Mouse (Mus musculus) cortical plate, adult 2 months (tissue): ENCODE results near the gene 1700001O22Rik. TPM values are rescaled to one million over a fixed set of nuclear protein-coding genes. Genes with fewer than 3 reads are reported as not detected.

Source experiments
- H3K27ac ChIP-seq: fragments of 200-500 bp; 2 replicates; pipeline ENCODE4 v1.5.1; 2012; ENCODE audit warnings: low read length, control low read depth, inconsistent platforms; ENCODE audit not compliant: insufficient read depth
- H3K4me1 ChIP-seq: fragments of 200-500 bp; 2 replicates; pipeline ENCODE4 v1.6.1; 2011; ENCODE audit warnings: low read length; ENCODE audit not compliant: control insufficient read depth, insufficient read depth
- H3K4me3 ChIP-seq: fragments of 200-500 bp; 2 replicates; pipeline ENCODE4 v1.5.1; 2011; ENCODE audit warnings: mild to moderate bottlenecking, low read length, control low read depth; ENCODE audit not compliant: insufficient read depth
- CTCF ChIP-seq: fragments of 200-500 bp; IDR thresholded peaks from 2 replicates; pipeline ENCODE4 v1.5.1; 2011; ENCODE audit warnings: mild to moderate bottlenecking, control low read depth, low read length; ENCODE audit not compliant: insufficient read depth; ENCODE audit errors: extremely low read depth
- POLR2A ChIP-seq: fragments of 200-500 bp; IDR thresholded peaks from 2 replicates; pipeline ENCODE4 v1.6.1; 2011; ENCODE audit warnings: mild to moderate bottlenecking, low read length, control low read depth; ENCODE audit not compliant: insufficient read depth; ENCODE audit errors: extremely low read depth
- polyA plus RNA-seq: library from polyadenylated mRNA; depleted of rRNA; stranded (reverse); fragments of >200 nt; gene quantifications from 2 replicates; pipeline ENCODE4 v1.2.3, GENCODE M21; 2012

Gene 1700001O22Rik
- polyA plus RNA-seq, 1 experiment, result 13.5 TPM

DNA sequence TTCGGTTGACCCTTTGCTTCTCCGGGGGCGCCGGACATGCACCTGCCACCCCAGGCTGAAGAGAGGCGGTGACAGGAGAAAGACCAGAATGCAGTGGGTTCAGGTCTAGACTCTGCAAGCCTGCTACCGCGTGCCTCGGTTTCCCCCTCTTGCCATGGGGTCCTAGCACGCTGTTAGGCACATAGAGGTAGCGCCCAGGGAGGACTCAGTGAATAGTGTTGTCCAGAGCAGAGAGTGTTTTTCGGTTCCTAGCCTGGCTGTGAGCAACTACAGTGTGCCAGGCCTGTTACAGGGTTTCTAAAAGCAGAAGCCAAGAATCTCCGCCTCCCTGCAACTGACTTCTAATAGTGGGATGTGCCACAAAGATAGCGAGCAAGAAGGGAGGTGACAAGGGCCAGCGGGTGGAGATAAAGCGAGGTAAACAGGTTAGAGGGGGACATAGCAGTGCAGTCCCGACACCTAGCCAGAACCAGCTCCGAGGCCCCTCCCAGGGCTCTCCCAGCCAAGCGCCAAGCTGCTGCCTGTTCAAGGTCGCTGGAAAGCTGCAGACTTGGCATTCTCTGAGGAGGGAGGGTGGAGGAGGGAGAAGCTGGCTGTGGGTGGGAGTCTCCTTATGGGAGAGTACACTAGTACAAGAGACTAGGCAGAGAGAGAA is 31.5 kb downstream of the 1700001O22Rik start:
- peak overlapping the region; percentile 14 for H3K4me3 ChIP-seq
- peaks cover 7% of the 10 kb centered on the region for H3K4me1 ChIP-seq
- H3K27ac ChIP-seq, result peak overlapping the region; percentile 74
- TF ChIP-seq CTCF (no peak), POLR2A (peak; percentile 35)

DNA sequence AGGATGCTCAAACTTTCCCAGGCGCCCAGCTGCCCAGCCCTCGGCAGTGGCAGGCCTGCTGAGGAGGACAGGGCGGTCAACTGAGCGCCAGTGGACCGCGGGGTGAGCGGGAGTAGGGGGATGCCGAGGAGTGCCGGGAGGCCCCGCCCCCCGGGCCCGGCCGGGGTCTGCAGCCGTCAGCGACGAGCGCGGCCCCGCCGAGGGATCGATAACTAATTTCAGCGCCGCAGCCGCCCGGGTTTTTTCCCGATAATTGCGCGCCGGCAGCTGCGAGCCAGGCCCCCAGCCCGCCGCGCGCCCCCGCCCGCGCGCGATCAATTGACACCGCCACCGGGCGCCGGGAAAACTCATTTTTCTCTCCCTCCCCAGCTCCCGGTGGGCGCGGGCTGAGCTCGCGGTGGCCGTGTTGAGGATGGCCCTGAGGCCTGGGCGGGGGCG is 32.1 kb downstream of the 1700001O22Rik start:
- Histone ChIP-seq H3K4me3 (peak overlapping the region; percentile 14), H3K27ac (peak overlapping the region; percentile 74)
- TF ChIP-seq POLR2A (no peak), CTCF (no peak)

DNA sequence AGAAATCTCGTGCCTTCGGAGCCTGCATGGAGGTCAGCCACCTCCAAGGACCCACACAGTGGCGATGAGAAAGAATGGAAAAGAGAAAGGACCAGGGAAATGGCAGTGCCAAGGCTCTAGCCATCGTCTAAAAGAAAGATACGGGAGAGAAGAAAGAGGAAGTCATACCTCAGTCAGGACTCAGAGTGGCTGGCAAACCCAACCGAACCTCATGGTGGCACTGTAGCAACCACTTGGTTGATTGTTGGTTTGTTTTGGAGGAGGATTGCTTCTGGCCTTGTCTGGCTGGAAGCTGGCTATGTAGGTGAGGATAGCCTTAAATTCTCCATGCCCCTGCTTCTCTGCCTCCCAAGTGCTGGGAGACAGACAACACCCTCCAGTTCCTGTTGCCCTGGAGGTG is 34.3 kb downstream of the 1700001O22Rik start:
- peaks cover 7% of the 10 kb centered on the region for H3K4me1 ChIP-seq
- no peak for TF ChIP-seq POLR2A
- peak; percentile 34; the same call in 1 of the 2 replicates for TF ChIP-seq CTCF
- H3K4me3 ChIP-seq, result no peak overlapping the region
- no peak overlapping the region for H3K27ac ChIP-seq

More for the DNA sequence above, 32.1 kb downstream of the 1700001O22Rik start:
- H3K4me1 ChIP-seq, result peaks cover 7% of the 10 kb centered on the region

DNA sequence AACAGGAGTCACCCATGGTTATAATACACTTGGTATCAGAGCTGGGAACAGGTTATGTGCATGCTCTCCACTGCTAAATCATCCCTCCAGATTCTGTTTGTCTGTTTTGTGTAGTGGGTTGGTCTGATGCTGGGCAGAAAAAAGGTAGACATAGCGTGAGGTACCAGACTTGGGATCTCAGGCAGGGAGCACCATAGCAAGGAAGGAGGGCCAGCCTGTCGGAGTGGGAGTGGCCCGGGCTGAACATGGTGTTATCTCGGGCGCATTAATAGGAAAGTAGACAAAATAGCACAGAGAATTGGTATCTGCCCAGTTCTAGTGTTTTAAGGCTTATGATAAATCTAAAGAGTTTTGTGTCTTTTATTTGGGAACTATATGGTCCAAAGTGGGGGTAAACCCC is 34.9 kb downstream of the 1700001O22Rik start:
- H3K4me3 ChIP-seq, result no peak overlapping the region
- no peak overlapping the region for H3K27ac ChIP-seq
- TF ChIP-seq CTCF, result no peak
- no peak for TF ChIP-seq POLR2A
- peaks cover 7% of the 10 kb centered on the region for H3K4me1 ChIP-seq

DNA sequence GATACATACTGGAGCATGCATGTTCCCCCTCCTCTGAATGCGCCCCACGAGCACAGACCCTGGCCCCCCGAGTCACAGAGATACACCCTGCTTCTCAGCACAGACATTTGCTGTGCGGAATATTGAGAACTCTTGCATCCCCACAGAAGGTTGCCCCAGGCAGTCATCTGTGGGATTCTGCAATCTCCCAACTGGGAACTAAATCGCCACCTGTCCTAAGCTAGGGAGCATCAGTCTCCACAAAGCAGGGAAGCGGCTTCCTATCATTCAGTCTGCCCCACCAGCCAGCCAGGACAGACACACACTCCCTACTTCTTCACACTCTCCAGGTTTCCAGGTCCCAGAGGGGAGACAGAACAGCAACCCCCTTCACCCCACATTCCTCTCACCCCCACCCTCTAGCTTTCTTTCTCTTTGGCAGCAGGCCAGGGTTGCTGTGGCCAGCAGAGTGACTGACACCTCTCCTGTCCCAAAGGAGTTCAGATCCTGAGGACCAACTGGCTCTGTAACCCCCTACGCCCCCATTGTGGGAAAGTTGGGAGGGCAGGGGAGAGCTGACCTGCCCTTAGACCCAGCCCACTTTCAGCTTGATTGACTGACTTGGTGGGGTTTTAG is 35.7 kb downstream of the 1700001O22Rik start:
- Histone ChIP-seq H3K27ac (no peak overlapping the region), H3K4me1 (peaks cover 3% of the 10 kb centered on the region), H3K4me3 (no peak overlapping the region)
- TF ChIP-seq CTCF (no peak), POLR2A (no peak)

DNA sequence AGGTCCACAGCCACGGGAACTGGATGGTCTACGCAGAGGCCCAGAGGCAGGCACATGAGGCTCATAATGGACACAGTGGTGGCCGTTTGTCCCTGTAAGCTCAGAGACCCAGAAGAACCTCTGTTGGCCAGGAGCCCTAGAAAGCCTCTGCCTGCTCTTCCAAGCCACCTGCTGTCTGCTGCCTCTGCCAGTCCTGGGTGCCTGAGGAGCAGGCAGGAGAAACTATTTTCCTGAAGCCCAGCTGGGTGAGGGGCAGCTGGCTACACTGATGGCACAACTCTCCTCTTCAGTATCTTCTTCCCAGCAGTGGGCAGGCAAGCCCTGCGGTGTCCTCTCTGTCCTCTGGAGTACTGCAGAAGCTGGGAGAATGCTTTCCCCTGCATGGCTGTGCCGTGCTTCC is 37.0 kb downstream of the 1700001O22Rik start:
- Histone ChIP-seq H3K27ac (no peak overlapping the region), H3K4me1 (peaks cover 2% of the 10 kb centered on the region; the same call in 1 of the 2 replicates), H3K4me3 (no peak overlapping the region)
- TF ChIP-seq POLR2A (no peak), CTCF (no peak)

DNA sequence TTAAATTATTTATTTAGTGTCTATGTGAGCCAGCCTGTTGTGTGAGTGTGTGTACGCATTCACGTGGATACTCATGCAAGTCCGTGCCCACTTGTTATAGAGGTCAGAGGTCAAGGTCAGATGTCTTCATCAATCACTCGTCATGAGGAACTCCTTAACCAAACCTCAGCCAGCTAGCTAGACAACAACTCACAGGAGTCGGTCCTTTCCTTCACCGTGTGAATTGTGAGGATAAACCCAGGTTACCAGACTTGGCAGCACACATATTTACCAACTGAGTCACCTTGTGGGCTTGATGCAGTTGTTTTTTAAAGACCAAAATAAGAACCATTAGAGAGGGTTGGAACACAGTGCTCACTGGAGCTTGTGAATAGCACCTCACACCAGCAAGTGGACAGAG is 42.8 kb downstream of the 1700001O22Rik start:
- Histone ChIP-seq H3K4me3 (no peak overlapping the region), H3K27ac (no peak overlapping the region), H3K4me1 (0 out of 2 replicates have a peak, but pooled peaks cover 2% of the 10 kb centered on the region)
- TF ChIP-seq CTCF (no peak), POLR2A (no peak)

DNA sequence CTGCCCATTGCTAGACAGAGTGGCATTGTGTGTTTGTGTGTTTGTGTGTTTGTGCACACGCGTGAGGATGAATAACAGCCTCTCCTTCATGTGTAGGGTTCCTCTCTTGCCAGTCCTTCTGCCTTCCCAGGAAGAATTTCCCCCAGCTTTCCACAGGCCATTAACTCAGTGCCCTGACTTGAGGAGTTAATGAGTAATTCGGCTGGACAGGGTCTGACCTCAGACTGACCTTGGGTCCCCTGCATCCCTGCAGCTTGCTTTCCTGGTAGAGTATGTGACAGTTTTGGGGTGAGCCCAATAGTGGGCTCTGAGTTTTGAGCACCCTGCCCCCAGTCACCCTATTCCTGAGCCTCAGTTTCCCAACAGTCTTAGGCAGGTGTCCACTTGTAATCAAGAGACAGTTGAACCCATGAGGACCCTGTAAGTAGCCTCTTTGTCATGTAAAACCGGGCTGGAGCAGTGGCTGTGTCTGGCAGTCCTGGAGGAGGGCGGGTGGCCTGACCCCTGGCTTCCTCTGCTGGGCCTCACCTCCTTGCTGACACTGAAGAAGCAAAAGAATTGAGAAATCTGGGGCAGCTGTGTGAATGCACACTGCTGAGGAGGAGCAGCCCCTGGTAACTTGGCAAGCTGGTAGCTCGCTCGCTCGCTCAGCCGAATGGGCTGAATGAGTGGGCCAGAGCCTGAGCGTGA is 43.5 kb downstream of the 1700001O22Rik start:
- 0 out of 2 replicates have a peak overlapping the region, but pooled peaks have one; percentile 13 for H3K27ac ChIP-seq
- H3K4me3 ChIP-seq, result no peak overlapping the region
- TF ChIP-seq CTCF (no peak), POLR2A (no peak)
- 0 out of 2 replicates have a peak, but pooled peaks cover 2% of the 10 kb centered on the region for H3K4me1 ChIP-seq

DNA sequence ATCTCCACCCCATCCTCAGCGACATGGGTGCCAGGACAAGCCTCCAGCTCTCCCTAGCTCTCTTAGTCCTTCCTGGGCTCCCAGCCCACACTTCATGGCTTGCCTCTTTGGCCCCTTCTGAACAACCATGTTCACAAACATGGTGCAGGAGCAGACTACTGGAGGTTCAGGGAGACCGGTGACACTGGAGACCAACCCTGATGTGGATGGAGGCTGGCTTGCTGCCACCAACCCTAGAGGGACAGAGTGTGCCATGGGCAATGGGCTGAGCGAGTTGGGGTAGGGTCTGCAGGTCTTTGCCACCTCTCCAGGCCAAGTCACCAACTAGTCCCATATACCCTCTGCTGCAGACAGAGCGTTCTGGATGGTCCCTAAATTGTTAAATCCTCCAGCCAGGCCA is 44.0 kb downstream of the 1700001O22Rik start:
- Histone ChIP-seq H3K4me1 (0 out of 2 replicates have a peak, but pooled peaks cover 2% of the 10 kb centered on the region), H3K27ac (peak overlapping the region; percentile 45; the same call in 1 of the 2 replicates), H3K4me3 (no peak overlapping the region)
- TF ChIP-seq CTCF, result no peak
- TF ChIP-seq POLR2A, result no peak
